Mouse (Mus musculus): Measurements from ENCODE around the gene Trim71. TPM values are rescaled to one million over a fixed set of nuclear protein-coding genes. Genes with fewer than 3 reads are reported as not detected.
"Not testable (repeated sequence)": the region's sequence is repeated elsewhere in the genome, so short reads cannot be mapped to it uniquely, and the experiment has no call there.

The Trim71 gene
- total RNA-seq, 2 experiments from 2014 or later, result 0.77 to 0.94 TPM

DNA sequence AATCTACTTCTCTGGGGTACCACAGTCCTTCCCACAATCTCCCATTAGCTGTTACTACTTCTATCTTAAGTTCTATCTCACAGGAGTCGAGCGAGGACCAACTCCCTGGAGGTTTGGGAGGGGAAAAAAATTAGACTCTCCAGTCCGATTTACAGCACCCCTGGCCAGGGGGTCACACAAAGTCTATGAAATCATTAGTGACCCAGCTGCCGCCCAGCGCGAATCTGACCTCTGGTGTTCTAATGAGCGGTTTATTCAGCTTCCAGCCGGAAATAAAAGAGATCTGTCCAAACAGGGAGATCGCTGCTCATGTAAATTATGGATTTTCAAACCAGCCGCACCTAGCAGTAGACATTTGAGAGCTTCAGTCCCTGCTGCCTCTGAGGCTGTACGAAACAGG, 32.9 kb downstream of the Trim71 start:
- no peak for DNase-seq (ENCODE audit: low spot score in 2 of 2)
- intact Hi-C loops (cut with DNase I), result no loop called here

DNA sequence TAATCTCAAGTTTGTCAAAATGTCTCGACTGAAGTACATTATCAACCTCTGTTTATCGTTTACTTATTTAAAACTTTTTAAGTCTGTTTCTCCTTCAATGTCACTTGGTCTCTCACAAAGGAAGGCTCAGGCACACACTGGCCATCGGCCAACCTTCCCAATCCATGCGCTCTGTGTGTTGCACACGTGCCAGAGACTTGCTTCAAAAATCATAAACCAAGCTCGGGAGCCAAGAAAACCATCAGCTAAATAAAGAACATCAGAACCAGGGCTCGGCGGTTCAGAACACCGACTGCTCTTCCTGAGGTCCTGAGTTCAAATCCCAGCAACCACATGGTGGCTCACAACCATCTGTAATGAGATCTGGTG, 35.5 kb downstream of the Trim71 start:
- intact Hi-C loops (cut with DNase I), result no loop called here
- DNase-seq (ENCODE audit: low spot score in 2 of 2), result no peak

DNA sequence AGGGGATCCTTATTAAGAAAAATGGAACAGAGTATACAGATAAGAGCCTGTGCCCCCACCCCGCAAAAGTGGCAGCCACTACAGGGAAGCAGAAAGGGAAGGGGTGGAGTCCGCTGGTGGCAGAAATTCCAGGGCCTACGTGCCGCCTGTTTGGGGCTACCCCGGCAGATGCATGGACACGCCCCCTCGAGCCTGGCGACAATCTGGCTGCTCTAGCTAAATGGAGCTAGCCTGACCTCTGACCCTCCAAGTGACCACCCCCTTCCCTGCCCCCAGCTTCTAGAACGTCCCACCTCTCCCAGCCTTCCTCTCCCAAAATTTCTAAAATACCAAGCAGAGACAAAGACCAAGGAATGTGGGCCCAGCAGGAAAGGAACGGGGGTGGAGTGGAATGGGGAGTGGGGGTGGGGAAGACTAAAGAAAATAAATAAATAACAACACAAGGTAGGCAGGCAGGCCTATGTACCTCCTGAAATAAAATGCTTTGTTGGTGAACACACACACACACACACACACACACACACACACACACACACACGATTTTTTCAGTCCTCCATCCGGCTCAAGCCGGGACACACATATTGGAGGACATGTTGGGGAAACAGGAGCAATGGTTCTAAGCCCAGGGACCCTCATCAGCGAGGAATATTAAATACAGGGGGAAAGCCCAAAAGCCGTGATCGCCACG, 36.0 kb downstream of the Trim71 start:
- DNase-seq (ENCODE audit: low spot score in 2 of 2), result no peak
- intact Hi-C loops (cut with DNase I), result no loop called here

DNA sequence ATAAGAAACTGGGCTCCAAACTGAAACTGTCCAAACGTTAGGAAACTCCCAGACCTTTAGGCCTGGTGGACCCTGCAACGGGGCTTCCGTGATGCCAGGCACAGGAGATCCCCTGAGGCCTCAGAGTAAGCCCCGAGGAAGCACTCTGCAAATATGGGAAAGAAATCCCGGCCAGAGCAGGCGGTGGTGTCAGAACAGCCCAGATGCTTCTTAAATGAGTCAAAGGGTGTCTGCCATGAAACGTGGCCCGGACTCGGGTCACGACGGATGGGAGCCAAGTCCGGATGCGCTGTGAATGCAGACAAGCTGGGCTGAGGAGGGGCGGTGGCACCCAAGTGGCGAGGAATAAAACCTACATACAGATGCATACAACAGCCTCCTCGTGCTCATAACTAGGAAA, 37.1 kb downstream of the Trim71 start:
- intact Hi-C loops (cut with DNase I), result no loop called here
- no peak for DNase-seq (ENCODE audit: low spot score in 2 of 2)

DNA sequence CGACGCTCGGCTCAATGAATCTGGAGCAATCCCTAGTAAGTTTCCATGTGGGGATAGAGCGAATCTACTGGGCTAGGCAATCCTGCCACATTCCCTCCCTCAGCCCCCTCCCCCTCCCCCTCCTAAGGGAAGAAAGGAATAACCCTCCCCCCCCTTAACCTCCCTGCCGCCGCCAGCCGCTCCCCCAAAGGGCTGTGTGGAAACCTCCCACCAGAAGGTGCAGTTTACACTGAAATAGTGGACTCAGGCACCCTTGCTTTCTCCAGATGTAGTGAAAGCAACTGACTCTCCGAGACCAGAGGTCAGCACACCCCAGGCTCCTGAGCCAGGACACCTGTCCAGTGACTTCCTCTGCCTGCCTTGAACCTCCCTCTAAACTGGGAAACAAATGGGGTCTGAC, 37.6 kb downstream of the Trim71 start:
- intact Hi-C loops (cut with DNase I), result no loop called here
- no peak for DNase-seq (ENCODE audit: low spot score in 2 of 2)

DNA sequence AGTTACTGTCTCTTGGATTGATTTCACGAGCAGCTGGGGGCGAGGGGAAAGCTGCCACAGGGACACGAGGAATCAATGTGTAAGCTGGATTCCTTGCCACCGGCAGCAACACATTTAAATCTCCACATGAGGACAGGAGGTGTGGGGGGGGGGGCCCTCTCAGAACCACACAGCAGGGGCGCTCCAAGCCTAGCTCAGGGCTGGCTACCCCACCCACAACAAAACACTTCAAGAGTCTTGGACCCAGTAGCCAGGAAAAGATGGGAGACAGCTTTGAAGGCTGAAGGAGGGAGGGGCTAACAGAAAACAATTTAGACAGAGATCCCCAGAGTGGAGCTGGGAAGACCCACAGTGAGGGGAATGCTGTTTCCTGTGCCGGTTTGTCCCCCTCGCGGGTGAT, 38.3 kb downstream of the Trim71 start:
- intact Hi-C loops (cut with DNase I), result no loop called here
- DNase-seq (ENCODE audit: low spot score in 2 of 2), result no peak

DNA sequence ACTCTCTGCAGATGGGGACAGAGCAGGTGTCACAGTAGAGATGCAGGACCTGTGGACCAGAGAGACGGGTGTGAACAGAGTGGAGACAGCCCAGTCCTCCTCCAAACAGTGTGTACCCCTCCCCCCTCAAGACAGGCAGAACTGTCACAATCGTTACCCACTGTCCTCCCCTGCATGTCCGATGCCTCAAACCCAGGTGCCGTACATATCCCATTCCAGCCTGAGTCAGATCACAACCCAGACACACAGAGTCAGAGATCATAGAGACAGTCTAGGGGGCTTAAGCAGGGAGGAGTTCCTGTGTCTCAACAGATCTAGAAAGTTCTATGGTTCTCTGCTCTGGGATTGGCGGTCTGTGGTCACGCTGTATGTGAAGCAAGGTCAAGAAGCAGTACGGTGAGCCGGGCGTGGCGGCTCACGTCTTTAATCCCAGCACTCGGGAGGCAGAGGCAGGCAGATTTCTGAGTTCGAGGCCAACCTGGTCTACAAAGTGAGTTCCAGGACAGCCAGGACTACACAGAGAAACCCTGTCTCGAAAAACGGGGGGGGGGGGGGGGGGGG, 39.0 kb downstream of the Trim71 start:
- DNase-seq (ENCODE audit: low spot score in 2 of 2), result no peak
- intact Hi-C loops (cut with DNase I), result no loop called here

DNA sequence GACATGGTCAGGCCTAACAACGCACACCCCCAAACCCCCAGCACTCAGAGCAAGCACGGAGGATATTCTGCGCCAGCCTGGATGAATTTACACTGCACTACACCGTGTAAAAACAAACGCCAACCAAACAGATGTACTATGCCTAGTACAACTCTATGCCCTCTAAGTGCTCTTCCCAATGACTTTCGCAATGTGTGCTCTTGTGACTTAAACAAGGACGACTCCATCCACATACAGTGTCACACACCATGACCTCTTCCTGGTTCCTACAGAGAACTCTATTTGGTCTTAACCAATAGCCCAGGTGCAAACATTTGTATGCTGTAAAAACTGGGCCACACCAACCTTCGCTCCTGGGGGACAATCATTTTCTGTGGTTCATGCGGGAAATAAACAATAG, 41.7 kb downstream of the Trim71 start:
- intact Hi-C loops (cut with DNase I), result no loop called here
- no peak for DNase-seq (ENCODE audit: low spot score in 2 of 2)

DNA sequence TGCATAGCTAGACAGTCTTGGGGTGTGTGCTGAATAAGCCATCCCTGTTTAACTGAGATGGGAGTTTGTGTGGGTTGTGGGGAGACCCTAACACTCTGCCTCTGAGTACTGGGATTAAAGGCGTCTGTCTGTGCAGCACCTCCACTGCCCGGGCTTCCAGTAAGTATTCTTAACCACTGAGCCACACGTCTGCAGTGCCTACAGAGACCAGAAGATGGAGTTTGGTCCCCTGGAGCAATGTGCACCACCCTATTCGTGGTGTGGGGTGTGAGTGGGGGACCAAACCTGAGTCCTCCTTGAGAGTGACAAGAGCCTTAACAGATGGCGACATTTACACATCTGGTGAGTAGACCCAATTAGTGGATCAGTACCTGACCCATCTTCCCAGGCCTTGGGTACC, 42.1 kb downstream of the Trim71 start:
- intact Hi-C loops (cut with DNase I), result no loop called here
- DNase-seq (ENCODE audit: low spot score in 2 of 2), result no peak

DNA sequence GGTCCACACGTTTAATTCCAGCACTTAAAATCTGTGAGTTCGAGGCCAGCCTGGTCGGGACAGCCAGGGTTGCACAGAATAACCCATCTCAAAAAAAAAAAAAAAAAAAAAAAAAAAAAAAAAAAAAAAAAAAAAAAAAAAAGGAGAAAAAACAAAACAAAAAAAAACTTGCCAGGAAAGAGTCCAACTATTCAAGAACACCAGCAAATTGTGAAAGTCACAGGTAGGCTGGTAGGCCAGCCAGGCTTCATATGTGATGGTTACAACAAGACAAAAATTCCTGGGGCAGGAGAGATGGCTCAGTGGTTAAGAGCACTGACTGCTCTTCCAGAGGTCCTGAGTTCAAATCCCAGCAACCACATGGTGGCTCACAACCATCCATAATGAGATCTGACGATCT, 43.6 kb downstream of the Trim71 start:
- DNase-seq (ENCODE audit: low spot score in 2 of 2), result not testable (repeated sequence)

DNA sequence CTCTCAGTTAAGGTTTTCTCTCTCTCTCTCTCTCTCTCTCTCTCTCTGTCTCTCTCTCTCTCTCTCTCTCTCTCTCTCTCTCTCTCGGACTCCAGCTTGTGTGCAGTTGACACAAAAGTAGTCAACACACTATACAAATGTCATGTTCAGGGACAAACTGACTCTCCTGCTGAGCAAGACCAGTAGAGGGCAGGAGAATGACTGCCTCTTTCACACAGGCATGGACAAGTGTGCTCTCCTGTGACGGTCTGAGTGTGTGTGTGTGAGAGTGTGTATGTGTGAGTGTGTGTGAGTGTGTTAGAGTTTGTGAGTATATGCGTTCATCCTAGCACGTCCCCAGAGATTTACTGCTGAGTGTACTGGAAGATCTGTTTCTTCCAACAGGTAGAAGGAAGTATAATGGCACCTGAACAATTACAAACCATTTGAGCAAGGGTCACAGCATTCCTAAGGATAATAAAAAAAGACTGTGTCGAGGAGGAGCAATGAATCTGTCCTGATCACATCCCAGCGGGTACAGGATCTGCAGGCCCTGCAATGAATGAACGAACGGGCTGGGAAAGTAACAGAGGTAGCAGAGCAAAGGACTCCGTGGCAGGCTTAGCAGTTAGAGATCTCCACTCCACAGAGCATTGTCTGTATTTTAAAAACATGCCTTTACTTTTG, 45.2 kb downstream of the Trim71 start:
- intact Hi-C loops (cut with DNase I), result no loop called here
- no peak for DNase-seq (ENCODE audit: low spot score in 2 of 2)

More for the DNA sequence above, 43.6 kb downstream of the Trim71 start:
- intact Hi-C loops (cut with DNase I), result not testable (repeated sequence)

DNA sequence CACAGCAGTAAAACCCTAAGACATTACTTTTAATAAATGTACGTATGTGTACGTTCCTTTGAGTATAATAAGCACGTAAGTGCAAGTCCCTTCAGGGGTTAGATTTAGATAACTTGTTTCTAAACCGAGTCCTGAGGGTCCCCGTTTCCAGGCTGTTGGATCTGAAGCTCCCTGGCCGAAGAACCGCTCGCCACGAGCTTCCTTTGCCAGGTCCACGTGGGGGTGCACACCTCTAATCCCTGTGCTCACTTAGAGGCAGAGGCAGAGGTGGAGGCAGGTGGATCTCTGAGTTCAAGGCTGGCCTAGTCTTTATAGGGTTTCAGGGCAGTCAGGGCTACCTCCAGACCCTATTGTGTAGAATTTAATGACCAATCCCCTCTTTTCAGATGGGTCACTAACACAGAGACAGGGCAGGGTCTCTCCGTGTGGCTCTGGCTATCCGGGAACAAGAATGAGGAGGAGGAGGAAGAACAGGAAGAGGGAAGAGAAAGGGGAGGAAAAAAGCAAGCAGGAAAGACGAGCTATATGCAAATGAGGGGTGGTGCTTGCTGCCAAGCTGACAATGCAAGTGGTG, 46.2 kb downstream of the Trim71 start:
- intact Hi-C loops (cut with DNase I), result no loop called here

DNA sequence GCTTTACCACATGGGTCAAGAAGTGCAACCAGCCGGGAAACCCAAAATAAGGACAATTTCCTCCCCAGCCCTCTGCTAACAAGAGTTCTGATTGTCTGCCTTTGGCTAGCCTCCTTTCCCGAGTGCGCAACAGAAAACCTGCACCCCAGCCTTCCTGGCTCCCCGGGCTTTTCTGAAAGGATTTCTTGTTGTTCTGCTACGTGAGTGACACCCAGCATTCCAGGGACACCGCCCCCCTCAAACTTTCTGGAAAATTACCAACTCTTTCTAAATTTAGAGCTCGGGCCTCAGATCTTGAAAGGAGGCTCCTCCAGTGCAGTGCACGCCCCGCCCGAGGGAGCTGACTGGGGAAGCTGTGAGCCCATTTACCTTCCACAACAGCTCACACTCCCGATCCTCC, 48.8 kb downstream of the Trim71 start, which contains the start of gene C130032M10Rik:
TSS of gene C130032M10Rik (plus strand) at position 334 of the 400 bp plus-strand sequence.
- DNase-seq (ENCODE audit: low spot score in 2 of 2), result no peak

More for the DNA sequence above, 46.2 kb downstream of the Trim71 start:
- no peak for DNase-seq (ENCODE audit: low spot score in 2 of 2)

DNA sequence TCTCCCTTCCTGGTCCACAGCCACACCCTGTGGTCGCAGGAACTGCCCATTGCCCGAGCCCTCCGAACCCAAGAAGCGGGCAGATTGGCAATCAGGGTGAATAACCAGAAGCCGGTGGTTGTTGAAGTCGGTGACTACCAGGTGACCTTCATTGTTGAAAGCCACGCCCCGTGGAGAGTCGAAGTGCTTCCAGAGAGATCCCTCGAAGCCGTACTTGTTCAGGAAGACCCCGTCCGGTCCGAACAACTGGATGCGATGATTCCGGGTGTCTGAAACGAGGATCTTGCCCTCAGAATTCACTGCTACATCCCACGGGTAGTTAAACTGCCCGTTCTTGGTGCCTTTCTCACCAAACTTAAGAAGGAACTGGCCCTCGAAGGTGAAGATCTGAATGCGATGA, 51.3 kb downstream of the Trim71 start:
- intact Hi-C loops (cut with DNase I), result no loop called here
- no peak for DNase-seq (ENCODE audit: low spot score in 2 of 2)

More for the DNA sequence above, 48.8 kb downstream of the Trim71 start, which contains the start of gene C130032M10Rik:
- intact Hi-C loops (cut with DNase I), result no loop called here

DNA sequence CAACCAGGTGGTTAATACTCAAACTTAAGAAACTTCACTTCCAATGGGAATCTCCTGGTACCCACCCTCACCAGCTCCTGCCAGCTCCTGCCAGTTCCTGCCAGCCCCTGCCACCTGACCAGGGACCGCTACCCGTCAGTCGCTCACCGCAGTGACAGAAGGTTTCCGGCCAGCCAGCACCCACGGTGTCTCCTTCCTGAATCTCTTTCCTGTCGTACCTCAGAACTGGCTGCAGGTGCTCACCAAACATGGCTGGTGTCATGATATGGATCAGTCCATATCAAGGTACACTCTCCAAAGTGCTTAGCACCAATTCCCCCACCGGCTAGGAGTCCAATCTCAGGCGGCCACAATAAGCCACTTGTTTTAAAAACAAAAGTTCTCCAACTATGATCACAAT, 54.4 kb downstream of the Trim71 start:
- intact Hi-C loops (cut with DNase I), result no loop called here
- no peak for DNase-seq (ENCODE audit: low spot score in 2 of 2)

DNA sequence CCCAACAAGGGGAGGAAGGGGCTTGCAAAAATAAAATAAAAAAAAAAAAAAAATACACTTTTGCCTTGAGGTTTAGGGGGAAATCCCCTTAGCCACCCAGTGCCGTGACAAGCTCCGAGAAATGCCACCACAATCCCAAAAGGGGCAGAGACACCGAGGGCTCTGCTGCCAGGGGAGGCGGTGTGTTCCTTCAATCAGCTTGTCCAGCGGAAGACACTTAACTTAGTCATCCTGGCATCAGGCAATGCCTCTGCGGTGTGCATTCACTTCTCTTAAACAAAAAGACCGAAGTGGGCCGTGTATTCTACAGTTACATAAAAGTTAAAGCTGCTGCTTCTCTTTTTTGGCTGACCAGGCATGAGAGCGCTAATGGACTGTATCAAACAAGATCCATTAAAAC, 56.7 kb downstream of the Trim71 start:
- intact Hi-C loops (cut with DNase I), result no loop called here
- no peak for DNase-seq (ENCODE audit: low spot score in 2 of 2)

DNA sequence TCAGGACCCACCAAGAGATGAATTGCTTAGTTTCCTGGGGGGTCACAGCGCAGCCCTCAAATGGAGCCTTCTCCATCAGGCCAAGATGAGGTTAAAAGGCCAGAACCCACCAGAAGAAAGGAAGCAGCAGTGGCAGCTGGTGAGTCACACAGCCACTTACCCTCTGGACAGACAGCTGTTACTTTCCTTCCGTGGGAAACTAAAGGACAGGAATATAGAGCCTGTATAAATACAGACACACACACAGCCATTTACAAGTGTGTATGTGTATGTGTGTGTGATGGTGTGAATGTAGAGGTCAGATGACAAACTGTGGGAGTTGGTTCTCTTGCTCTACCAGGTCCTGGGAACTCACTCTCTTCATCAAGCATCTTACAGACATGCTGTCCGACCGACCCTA, 57.6 kb downstream of the Trim71 start:
- no peak for DNase-seq (ENCODE audit: low spot score in 2 of 2)
- intact Hi-C loops (cut with DNase I), result no loop called here

DNA sequence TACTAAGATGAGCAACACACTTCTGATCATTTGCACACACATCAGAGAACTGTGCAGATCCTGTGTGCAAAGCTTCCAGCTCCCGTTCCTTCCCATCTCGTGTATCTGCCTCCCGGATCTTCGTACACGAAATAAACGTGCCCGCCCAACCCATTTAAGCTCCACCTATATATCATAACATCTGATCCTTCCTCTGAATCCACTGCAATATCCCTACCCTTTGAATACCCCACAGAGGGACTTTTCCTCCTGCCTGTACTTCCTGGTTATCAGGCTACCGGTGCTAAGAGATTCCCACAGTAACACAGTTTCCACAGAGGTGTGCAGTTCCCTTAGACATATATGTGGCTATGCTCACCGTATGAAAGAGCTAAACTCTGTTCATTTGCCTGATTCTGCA, 59.4 kb downstream of the Trim71 start, which contains the start of gene Ccr4:
TSS of gene Ccr4 (minus strand) at position 101 of the 400 bp plus-strand sequence.
- no peak for DNase-seq (ENCODE audit: low spot score in 2 of 2)
- intact Hi-C loops (cut with DNase I), result no loop called here

DNA sequence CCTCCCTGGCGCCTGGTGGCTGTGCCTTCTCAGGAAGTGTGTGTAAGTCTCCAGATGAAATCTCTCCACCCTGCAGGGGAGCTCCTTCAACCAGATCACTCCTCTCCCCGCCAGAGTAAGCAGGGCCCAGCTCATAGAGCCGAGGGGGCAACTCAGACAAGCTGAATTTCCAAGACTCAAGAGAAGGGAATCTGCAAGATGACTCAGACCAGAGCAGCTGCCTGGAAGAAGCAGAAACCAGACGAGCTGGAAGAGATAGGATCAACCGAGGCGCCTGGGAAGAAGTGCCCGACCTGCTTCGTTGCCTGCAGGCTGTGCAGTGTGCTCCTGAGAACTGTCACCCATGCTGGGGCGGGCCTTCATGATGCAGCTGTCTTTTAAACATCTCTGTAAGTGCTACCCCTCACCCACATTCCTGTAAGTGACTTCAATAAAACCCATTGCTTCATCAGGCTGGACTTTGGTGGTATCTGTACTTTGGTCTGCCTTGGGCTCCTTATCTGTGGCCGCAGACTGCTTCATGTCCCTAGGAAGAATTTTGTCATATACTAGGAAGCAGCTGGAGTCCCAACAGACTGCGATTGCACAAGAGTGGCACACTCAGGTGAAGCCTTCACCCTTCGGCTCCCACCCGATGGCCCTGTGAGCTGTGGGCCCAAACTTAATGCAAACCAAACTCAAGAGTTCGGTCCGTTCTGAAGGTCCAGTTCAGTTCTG, 61.3 kb downstream of the Trim71 start:
- intact Hi-C loops (cut with DNase I), result no loop called here
- DNase-seq (ENCODE audit: low spot score in 2 of 2), result no peak

DNA sequence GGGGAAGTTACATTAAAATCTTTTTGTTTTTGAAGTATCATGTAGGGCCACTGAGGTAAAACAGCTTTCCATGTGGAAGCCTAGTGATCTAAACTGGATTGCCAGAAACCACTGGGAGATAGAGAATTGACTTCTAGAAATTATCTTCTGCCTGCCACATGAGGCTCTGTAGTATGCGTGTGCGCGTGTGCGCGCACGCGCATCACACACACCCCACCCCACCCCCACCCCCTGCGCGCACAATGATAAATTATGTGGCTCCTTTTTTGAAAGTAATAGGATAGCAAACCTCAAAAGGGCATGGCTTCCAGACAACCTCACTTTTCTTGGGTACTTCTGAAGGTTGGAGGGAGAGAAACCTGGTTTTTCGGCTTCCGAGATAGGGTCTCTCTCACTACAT, 62.3 kb downstream of the Trim71 start:
- intact Hi-C loops (cut with DNase I), result no loop called here
- DNase-seq (ENCODE audit: low spot score in 2 of 2), result no peak
